Mouse (Mus musculus): ENCODE results near the gene Rasgef1b. TPM values are rescaled to one million over a fixed set of nuclear protein-coding genes. Genes with fewer than 3 reads are reported as not detected.
A peak's percentile ranks its signal among the peaks of the same experiment; 100 is the strongest.
"Not testable (repeated sequence)": the region's sequence is repeated elsewhere in the genome, so short reads cannot be mapped to it uniquely, and the experiment has no call there.

Rasgef1b gene
- polyA plus RNA-seq, 1 experiment from 2014 or later: 16.3 TPM

- H3K27me3 ChIP-seq: no peaks in the 10 kb centered on the region
- peaks cover 50% of the 10 kb centered on the region for H3K36me3 ChIP-seq
- no peaks in the 10 kb centered on the region for H3K9me3 ChIP-seq
- H3K9ac ChIP-seq: no peak overlapping the region
- H3K4me3 ChIP-seq: no peak overlapping the region
- no peak overlapping the region for H3K27ac ChIP-seq
- ATAC-seq (ENCODE audit: borderline replicate concordance, extremely low read depth, low FRiP score, low TSS enrichment): no peak
- no peaks in the 10 kb centered on the region for H3K4me1 ChIP-seq
- H3K4me2 ChIP-seq: no peak overlapping the region
- WGBS: 63% methylated on average over 5 of the region's 5 CpGs
These were observed 504.3 kb downstream of the Rasgef1b start for GRCm38 (mm10) chr5:99224571-99225011.

- Histone ChIP-seq H3K9me3 (no peaks in the 10 kb centered on the region), H3K27ac (no peak overlapping the region), H3K27me3 (no peaks in the 10 kb centered on the region), H3K36me3 (peaks cover 51% of the 10 kb centered on the region), H3K4me3 (no peak overlapping the region), H3K9ac (no peak overlapping the region), H3K4me2 (no peak overlapping the region), H3K4me1 (no peaks in the 10 kb centered on the region)
- WGBS: 51% methylated on average over 15 of the region's 15 CpGs
- ATAC-seq (ENCODE audit: borderline replicate concordance, extremely low read depth, low FRiP score, low TSS enrichment): no peak
These were observed 504.9 kb downstream of the Rasgef1b start for GRCm38 (mm10) chr5:99223869-99224498.

GRCm38 (mm10) chr5:99218385-99218784 is 510.5 kb downstream of the Rasgef1b start:
- ATAC-seq (ENCODE audit: borderline replicate concordance, extremely low read depth, low FRiP score, low TSS enrichment): no peak
- Histone ChIP-seq H3K4me2 (no peak overlapping the region), H3K27me3 (no peaks in the 10 kb centered on the region), H3K4me3 (no peak overlapping the region), H3K27ac (no peak overlapping the region), H3K9me3 (no peaks in the 10 kb centered on the region), H3K9ac (no peak overlapping the region), H3K36me3 (peaks cover 61% of the 10 kb centered on the region), H3K4me1 (no peaks in the 10 kb centered on the region)
- WGBS: 61% methylated on average over 5 of the region's 5 CpGs

- H3K9me3 ChIP-seq; H3K9ac ChIP-seq; H3K4me1 ChIP-seq; ATAC-seq (ENCODE audit: borderline replicate concordance, extremely low read depth, low FRiP score, low TSS enrichment); H3K27ac ChIP-seq; H3K4me3 ChIP-seq; H3K4me2 ChIP-seq; H3K27me3 ChIP-seq: not testable (repeated sequence)
- 95% methylated on average over 1 of the region's 1 CpGs for WGBS
- peaks cover 48% of the 10 kb centered on the region for H3K36me3 ChIP-seq
These were observed 512.2 kb downstream of the Rasgef1b start for GRCm38 (mm10) chr5:99216588-99217152.

GRCm38 (mm10) chr5:99215207-99216157 is 513.4 kb downstream of the Rasgef1b start:
- no peaks in the 10 kb centered on the region for H3K27me3 ChIP-seq
- H3K4me3 ChIP-seq: no peak overlapping the region
- H3K9ac ChIP-seq: no peak overlapping the region
- H3K36me3 ChIP-seq: peaks cover 36% of the 10 kb centered on the region
- 75% methylated on average over 7 of the region's 7 CpGs for WGBS
- H3K9me3 ChIP-seq: no peaks in the 10 kb centered on the region
- no peak overlapping the region for H3K4me2 ChIP-seq
- no peak overlapping the region for H3K27ac ChIP-seq
- ATAC-seq (ENCODE audit: borderline replicate concordance, extremely low read depth, low FRiP score, low TSS enrichment): no peak
- H3K4me1 ChIP-seq: no peaks in the 10 kb centered on the region

GRCm38 (mm10) chr5:99214400-99214799 is 514.5 kb downstream of the Rasgef1b start:
- 67% methylated on average over 6 of the region's 6 CpGs for WGBS
- no peaks in the 10 kb centered on the region for H3K27me3 ChIP-seq
- peaks cover 29% of the 10 kb centered on the region for H3K36me3 ChIP-seq
- no peak overlapping the region for H3K9ac ChIP-seq
- H3K4me1 ChIP-seq: no peaks in the 10 kb centered on the region
- no peak overlapping the region for H3K4me2 ChIP-seq
- H3K27ac ChIP-seq: no peak overlapping the region
- H3K9me3 ChIP-seq: no peaks in the 10 kb centered on the region
- no peak overlapping the region for H3K4me3 ChIP-seq
- ATAC-seq (ENCODE audit: borderline replicate concordance, extremely low read depth, low FRiP score, low TSS enrichment): no peak

- Histone ChIP-seq H3K4me2 (no peak overlapping the region), H3K9ac (no peak overlapping the region), H3K27me3 (no peaks in the 10 kb centered on the region), H3K9me3 (no peaks in the 10 kb centered on the region), H3K36me3 (peaks cover 17% of the 10 kb centered on the region), H3K4me3 (no peak overlapping the region), H3K27ac (no peak overlapping the region), H3K4me1 (no peaks in the 10 kb centered on the region)
- WGBS: 89% methylated on average over 6 of the region's 6 CpGs
- ATAC-seq (ENCODE audit: borderline replicate concordance, extremely low read depth, low FRiP score, low TSS enrichment): no peak
These were observed 515.7 kb downstream of the Rasgef1b start for GRCm38 (mm10) chr5:99213211-99213610.

- H3K36me3 ChIP-seq: no peaks in the 10 kb centered on the region
- no peaks in the 10 kb centered on the region for H3K9me3 ChIP-seq
- no peak for ATAC-seq (ENCODE audit: borderline replicate concordance, extremely low read depth, low FRiP score, low TSS enrichment)
- 27% methylated on average over 2 of the region's 2 CpGs for WGBS
- no peak overlapping the region for H3K4me3 ChIP-seq
- no peak overlapping the region for H3K9ac ChIP-seq
- no peak overlapping the region for H3K27ac ChIP-seq
- H3K4me2 ChIP-seq: no peak overlapping the region
- no peaks in the 10 kb centered on the region for H3K4me1 ChIP-seq
- 0 out of 2 replicates have a peak, but pooled peaks cover 4% of the 10 kb centered on the region for H3K27me3 ChIP-seq
These were observed 525.4 kb downstream of the Rasgef1b start for GRCm38 (mm10) chr5:99203475-99203874.

- Histone ChIP-seq H3K4me2 (peak overlapping the region; percentile 40; the same call in 1 of the 2 replicates), H3K27me3 (0 out of 2 replicates have a peak, but pooled peaks cover 4% of the 10 kb centered on the region), H3K27ac (no peak overlapping the region), H3K9me3 (no peaks in the 10 kb centered on the region), H3K4me1 (no peaks in the 10 kb centered on the region), H3K36me3 (no peaks in the 10 kb centered on the region), H3K4me3 (0 out of 2 replicates have a peak overlapping the region, but pooled peaks have one; percentile 14), H3K9ac (no peak overlapping the region)
- 51% methylated on average over 15 of the region's 15 CpGs for WGBS
- no peak for ATAC-seq (ENCODE audit: borderline replicate concordance, extremely low read depth, low FRiP score, low TSS enrichment)
These were observed 526.6 kb downstream of the Rasgef1b start for GRCm38 (mm10) chr5:99202074-99202837.

GRCm38 (mm10) chr5:99195436-99195835 is 533.4 kb downstream of the Rasgef1b start:
- no peak overlapping the region for H3K9ac ChIP-seq
- H3K27me3 ChIP-seq: no peaks in the 10 kb centered on the region
- 89% methylated on average over 5 of the region's 5 CpGs for WGBS
- no peak overlapping the region for H3K27ac ChIP-seq
- no peak overlapping the region for H3K4me3 ChIP-seq
- no peak for ATAC-seq (ENCODE audit: borderline replicate concordance, extremely low read depth, low FRiP score, low TSS enrichment)
- H3K4me2 ChIP-seq: no peak overlapping the region
- H3K36me3 ChIP-seq: no peaks in the 10 kb centered on the region
- peaks cover 12% of the 10 kb centered on the region for H3K4me1 ChIP-seq
- H3K9me3 ChIP-seq: no peaks in the 10 kb centered on the region
